Mouse (Mus musculus) G1E (cell line): ENCODE data around the gene 4931428L18Rik.

Experiments
- CTCF ChIP-seq: IDR thresholded peaks from 2 replicates; pipeline ENCODE4 v1.5.1; 2012; ENCODE audit warnings: low read depth, low read length, inconsistent platforms, mixed read lengths
- POLR2AphosphoS5 ChIP-seq: IDR thresholded peaks from 2 replicates; pipeline ENCODE4 v1.6.1; 2012; ENCODE audit warnings: low read depth, low read length, inconsistent platforms; ENCODE audit not compliant: insufficient replicate concordance
- TAL1 ChIP-seq: conservative IDR thresholded peaks from 2 replicates; pipeline ENCODE4 v1.6.1; 2012; ENCODE audit warnings: low read depth, low read length, inconsistent platforms, mixed read lengths

GRCm38 (mm10) chr1:31088686-31089085 is 133.8 kb downstream of the 4931428L18Rik start:
- TF ChIP-seq POLR2AphosphoS5 (no peak), TAL1 (no peak), CTCF (no peak)
